Mouse (Mus musculus) MEL (cell line): Measurements from ENCODE around the gene Ccdc96. TPM values are rescaled to one million over a fixed set of nuclear protein-coding genes. Genes with fewer than 3 reads are reported as not detected.

Experiments used
- DNase-seq: peaks from one replicate; pipeline ENCODE4 v3.0.0; 2011; ENCODE audit warnings: low read depth, low spot score
- H3K27ac ChIP-seq: 2 replicates; pipeline ENCODE4 v1.5.1; 2012; ENCODE audit warnings: low read depth, mild to moderate bottlenecking, control low read depth, low read length, moderate library complexity; ENCODE audit not compliant: control insufficient read depth
- H3K27me3 ChIP-seq, 2 experiments: fragments of 150-350 bp in 1 of 2; sonication (generic) in 1 of 2; 2 replicates each; pipeline ENCODE4 v1.6.1; 2012; ENCODE audit warnings: low read length in 2 of 2, mild to moderate bottlenecking in 2 of 2, improper control_type of control experiment in 1 of 2, moderate library complexity in 1 of 2; ENCODE audit not compliant: insufficient read depth in 2 of 2, control insufficient read depth in 1 of 2
- H3K36me3 ChIP-seq, 2 experiments: 2 replicates each; pipeline ENCODE4 v1.6.1; 2012 to 2014; ENCODE audit warnings: low read length in 2 of 2, improper control_type of control experiment in 1 of 2, inconsistent platforms in 1 of 2, mild to moderate bottlenecking in 1 of 2; ENCODE audit not compliant: insufficient read depth in 2 of 2, control insufficient read depth in 1 of 2
- H3K4me1 ChIP-seq, 2 experiments: fragments of 150-350 bp in 1 of 2; sonication (generic) in 1 of 2; 2 replicates each; pipeline ENCODE4 v1.6.1; 2012; ENCODE audit warnings: low read length in 2 of 2, improper control_type of control experiment in 1 of 2, mild to moderate bottlenecking in 1 of 2; ENCODE audit not compliant: insufficient read depth in 2 of 2, control insufficient read depth in 1 of 2
- H3K4me3 ChIP-seq, 2 experiments: fragments of 150-350 bp in 1 of 2; sonication (generic) in 1 of 2; 2 replicates each; pipeline ENCODE4 v1.5.1; 2012; ENCODE audit warnings: low read depth in 2 of 2, low read length in 2 of 2, mild to moderate bottlenecking in 2 of 2, moderate library complexity in 2 of 2, control low read depth in 1 of 2, improper control_type of control experiment in 1 of 2; ENCODE audit not compliant: control insufficient read depth in 1 of 2, insufficient read depth in 1 of 2
- H3K79me2 ChIP-seq: 2 replicates; pipeline ENCODE4 v1.6.1; 2012; ENCODE audit warnings: mild to moderate bottlenecking, low read length, moderate library complexity; ENCODE audit not compliant: control insufficient read depth, poor library complexity, insufficient read depth
- H3K9ac ChIP-seq: 2 replicates; pipeline ENCODE4 v1.6.1; 2012; ENCODE audit warnings: low read depth, mild to moderate bottlenecking, control low read depth, low read length, moderate library complexity; ENCODE audit not compliant: control insufficient read depth, poor library complexity, severe bottlenecking
- H3K9me3 ChIP-seq: fragments of 150-350 bp; sonication (generic); replicated peaks from 2 replicates; pipeline ENCODE4 v1.6.1; 2012; ENCODE audit warnings: mild to moderate bottlenecking, low read length, improper control_type of control experiment, moderate library complexity; ENCODE audit not compliant: insufficient read depth
- EP300 ChIP-seq, 2 experiments: IDR thresholded peaks; 2 replicates each; pipeline ENCODE4 v1.6.1; 2011; ENCODE audit warnings: improper control_type of control experiment in 2 of 2, low read length in 2 of 2, low read depth in 1 of 2, mild to moderate bottlenecking in 1 of 2
- ETS1 ChIP-seq: IDR thresholded peaks from 2 replicates; pipeline ENCODE4 v1.6.1; 2012; ENCODE audit warnings: low read depth, mild to moderate bottlenecking, inconsistent platforms, low read length, improper control_type of control experiment, moderate library complexity
- GABPA ChIP-seq: IDR thresholded peaks from 2 replicates; pipeline ENCODE4 v1.6.1; 2012; ENCODE audit warnings: low read depth, mild to moderate bottlenecking, inconsistent platforms, low read length, improper control_type of control experiment, moderate library complexity
- HCFC1 ChIP-seq: IDR thresholded peaks from 2 replicates; pipeline ENCODE4 v1.6.1; 2012; ENCODE audit warnings: low read depth, mild to moderate bottlenecking, inconsistent platforms, low read length, improper control_type of control experiment, moderate library complexity
- KAT2A ChIP-seq: conservative IDR thresholded peaks from 2 replicates; pipeline ENCODE4 v1.6.1; 2012; ENCODE audit warnings: low read depth, low read length, improper control_type of control experiment, inconsistent platforms
- MAX ChIP-seq: IDR thresholded peaks from 2 replicates; pipeline ENCODE4 v1.6.1; 2011; ENCODE audit warnings: low read length, improper control_type of control experiment
- MEF2A ChIP-seq: IDR thresholded peaks from 2 replicates; pipeline ENCODE4 v1.6.1; 2014; ENCODE audit warnings: low read depth, mild to moderate bottlenecking, inconsistent platforms, low read length, improper control_type of control experiment; ENCODE audit not compliant: poor library complexity, insufficient replicate concordance, severe bottlenecking; ENCODE audit errors: extremely low read depth
- MXI1 ChIP-seq: IDR thresholded peaks from 2 replicates; pipeline ENCODE4 v1.6.1; 2011; ENCODE audit warnings: mild to moderate bottlenecking, low read depth, low read length, improper control_type of control experiment
- NELFE ChIP-seq: IDR thresholded peaks from 2 replicates; pipeline ENCODE4 v1.6.1; 2011; ENCODE audit warnings: low read depth, low read length, improper control_type of control experiment
- NRF1 ChIP-seq: IDR thresholded peaks from 2 replicates; pipeline ENCODE4 v1.6.1; 2014; ENCODE audit warnings: low read depth, mild to moderate bottlenecking, inconsistent platforms, low read length, improper control_type of control experiment, moderate library complexity; ENCODE audit not compliant: poor library complexity, insufficient read depth, severe bottlenecking
- POLR2AphosphoS2 ChIP-seq: IDR thresholded peaks from 2 replicates; pipeline ENCODE4 v1.6.1; 2011; ENCODE audit warnings: low read length, improper control_type of control experiment
- SIN3A ChIP-seq: IDR thresholded peaks from 2 replicates; pipeline ENCODE4 v1.6.1; 2012; ENCODE audit warnings: low read length, improper control_type of control experiment, inconsistent platforms
- TAL1 ChIP-seq: IDR thresholded peaks from 2 replicates; pipeline ENCODE4 v1.6.1; 2012; ENCODE audit warnings: mild to moderate bottlenecking, inconsistent platforms, low read length, moderate library complexity, mixed read lengths
- TCF12 ChIP-seq: IDR thresholded peaks from 2 replicates; pipeline ENCODE4 v1.6.1; 2014; ENCODE audit warnings: low read depth, mild to moderate bottlenecking, inconsistent platforms, low read length, improper control_type of control experiment, moderate library complexity
- UBTF ChIP-seq: IDR thresholded peaks from 2 replicates; pipeline ENCODE4 v1.6.1; 2012; ENCODE audit warnings: low read depth, mild to moderate bottlenecking, inconsistent platforms, low read length, improper control_type of control experiment, moderate library complexity, borderline replicate concordance; ENCODE audit not compliant: insufficient read depth
- USF2 ChIP-seq, 2 experiments: IDR thresholded peaks; 2 replicates each; pipeline ENCODE4 v1.6.1; 2011 to 2012; ENCODE audit warnings: improper control_type of control experiment in 2 of 2, low read length in 2 of 2, borderline replicate concordance in 1 of 2, inconsistent platforms in 1 of 2, low read depth in 1 of 2, mild to moderate bottlenecking in 1 of 2; ENCODE audit not compliant: insufficient read depth in 1 of 2
- ZKSCAN1 ChIP-seq: IDR thresholded peaks from 2 replicates; pipeline ENCODE4 v1.6.1; 2012; ENCODE audit warnings: low read depth, mild to moderate bottlenecking, inconsistent platforms, low read length, improper control_type of control experiment, moderate library complexity
- ZNF384 ChIP-seq: IDR thresholded peaks from 2 replicates; pipeline ENCODE4 v1.6.1; 2012; ENCODE audit warnings: low read depth, mild to moderate bottlenecking, inconsistent platforms, low read length, improper control_type of control experiment
- polyA plus RNA-seq, 2 experiments: library from polyadenylated mRNA; stranded (reverse) in 1 of 2; unstranded in 1 of 2; fragments of >175 nt in 1 of 2; fragments of >200 nt in 1 of 2; gene quantifications; 2 replicates each; pipeline versions ENCODE4 v1.2.1 to v1.2.4; 2012; ENCODE audit warnings: low replicate concordance in 2 of 2, low read depth in 1 of 2; ENCODE audit not compliant: insufficient read length in 2 of 2, insufficient read depth in 1 of 2, missing spikeins in 1 of 2
- total RNA-seq: library from RNA; depleted of rRNA; stranded (reverse); fragments of 300-350 nt; gene quantifications from 2 replicates; pipeline ENCODE4 v1.2.3, GENCODE M21; 2012

Gene Ccdc96
- total and polyA plus RNA-seq, 3 experiments, result 0.31 to 0.64 TPM; not detected in 1

DNA sequence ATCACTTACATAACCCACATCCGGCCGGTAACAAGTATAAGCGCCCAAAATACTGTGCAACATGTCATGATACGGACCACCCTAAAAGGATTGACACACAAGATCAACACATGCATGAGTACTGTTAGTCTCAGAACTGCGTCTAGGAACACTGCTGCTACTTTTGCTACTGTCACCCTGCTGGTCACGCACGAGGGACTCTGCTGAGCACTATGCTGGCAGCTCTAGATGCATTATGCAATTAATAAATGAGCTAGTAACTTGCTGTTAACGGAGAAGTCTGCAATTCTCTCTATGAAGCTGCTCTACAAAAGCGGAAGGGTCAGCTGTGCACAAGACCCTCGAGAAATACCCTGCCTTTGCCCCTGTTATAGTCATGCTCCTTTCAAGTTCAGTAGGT lies 24.0 kb downstream of the Ccdc96 start:
- Histone ChIP-seq H3K27me3 (no peaks in the 10 kb centered on the region), H3K4me3 (no peak overlapping the region), H3K27ac (no peak overlapping the region), H3K9ac (no peak overlapping the region), H3K9me3 (no peaks in the 10 kb centered on the region), H3K4me1 (no peaks in the 10 kb centered on the region), H3K36me3 (peaks cover 0 to 2% of the 10 kb centered on the region in 2 experiments; a peak in 2 of 4 replicates), H3K79me2 (no peaks in the 10 kb centered on the region)
- DNase-seq, result no peak
- TF ChIP-seq GABPA (no peak), KAT2A (no peak), NELFE (no peak)

DNA sequence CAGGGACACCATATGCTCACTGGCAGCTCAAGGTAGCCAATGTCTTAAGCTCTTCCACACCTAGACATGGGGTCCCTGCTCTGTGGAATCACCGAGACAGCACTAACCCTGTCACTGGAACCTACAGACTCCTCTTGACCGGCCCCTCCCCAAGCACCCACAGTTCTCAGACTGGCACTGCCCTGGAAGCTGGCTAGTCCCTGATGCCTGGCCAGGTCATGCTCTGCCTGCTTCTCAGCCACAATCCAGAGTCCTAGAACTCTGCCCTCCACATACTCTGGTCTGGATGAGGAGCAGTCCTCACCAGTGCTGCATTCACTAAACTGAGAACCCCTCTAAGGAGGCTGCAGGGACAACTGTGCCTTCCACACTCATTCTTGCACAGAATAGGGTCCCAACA lies 26.6 kb downstream of the Ccdc96 start:
- no peaks in the 10 kb centered on the region for H3K79me2 ChIP-seq
- no peak for DNase-seq

DNA sequence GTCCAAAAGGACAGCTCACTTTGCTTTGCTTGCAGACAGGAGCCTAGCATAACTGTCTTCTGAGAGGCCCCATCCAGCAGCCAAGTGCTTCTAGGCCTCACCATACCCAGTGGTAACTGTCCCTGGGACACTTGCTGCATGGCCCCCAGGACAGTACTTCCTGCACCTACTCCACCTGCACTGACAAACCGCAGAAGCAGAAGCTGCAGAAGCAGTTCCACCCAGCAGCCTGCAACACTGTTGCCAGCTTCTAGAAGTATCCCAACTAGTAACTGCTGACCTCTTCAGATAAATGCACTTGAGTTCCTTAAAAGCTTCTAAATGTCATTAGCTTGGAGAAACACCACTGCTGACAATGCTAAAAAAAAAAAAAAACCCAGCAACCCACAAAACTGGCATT lies 30.7 kb downstream of the Ccdc96 start:
- Histone ChIP-seq H3K27me3 (no peaks in the 10 kb centered on the region), H3K9me3 (no peaks in the 10 kb centered on the region), H3K4me1 (no peaks in the 10 kb centered on the region)
- no peak for TF ChIP-seq ZKSCAN1
- no peak for TF ChIP-seq MAX
- no peak for TF ChIP-seq TAL1
- peak; percentile 43 to 49; a peak in 3 of 4 replicates for TF ChIP-seq EP300 (IDR thresholded peaks at IDR 0.05; ENCODE audit: low read depth in 1 of 2, low read length in 2 of 2)
- TF ChIP-seq MEF2A, result no peak
- TF ChIP-seq MXI1, result no peak
- TF ChIP-seq SIN3A, result 0 out of 2 replicates have a peak, but pooled peaks have one; percentile 21
- TF ChIP-seq TCF12, result no peak
- TF ChIP-seq NRF1, result no peak
- peak; percentile 78 for TF ChIP-seq ZNF384
- TF ChIP-seq, all 39 proteins: peak for 3
- Histone ChIP-seq H3K79me2 (no peaks in the 10 kb centered on the region), H3K9ac (no peak overlapping the region), H3K27ac (no peak overlapping the region; the same call in 1 of the 2 replicates), H3K4me3 (no peak overlapping the region), H3K36me3 (peaks cover 3 to 11% of the 10 kb centered on the region in 2 experiments; a peak in 3 of 4 replicates)
- peak; percentile 64 for DNase-seq

More for the DNA sequence above, 26.6 kb downstream of the Ccdc96 start:
- TF ChIP-seq POLR2AphosphoS2 (no peak), ETS1 (no peak), UBTF (no peak), HCFC1 (no peak), USF2 (IDR thresholded peaks at IDR 0.05; ENCODE audit: borderline replicate concordance in 1 of 2, insufficient read depth in 1 of 2, low read depth in 1 of 2, low read length in 2 of 2) (no peak)
- Histone ChIP-seq H3K9ac (no peak overlapping the region), H3K4me3 (no peak overlapping the region), H3K27ac (no peak overlapping the region), H3K36me3 (peaks cover 3 to 9% of the 10 kb centered on the region in 2 experiments; a peak in 3 of 4 replicates), H3K9me3 (no peaks in the 10 kb centered on the region), H3K27me3 (no peaks in the 10 kb centered on the region), H3K4me1 (no peaks in the 10 kb centered on the region)
